Mouse (Mus musculus) heart, embryonic 12.5 days (tissue): ENCODE data around the gene Clic6. TPM values are rescaled to one million over a fixed set of nuclear protein-coding genes. Genes with fewer than 3 reads are reported as not detected.

Experiments used
- ATAC-seq: fragments of 200-750 bp; cut with Nextera tagmentation; 2 replicates; pipeline ENCODE4 v1.8.0; 2017; ENCODE audit warnings: moderate TSS enrichment, moderate library complexity; ENCODE audit not compliant: insufficient number of reproducible peaks, low FRiP score
- H3K27ac ChIP-seq: fragments of 300-500 bp; sonication (generic); 2 replicates; pipeline ENCODE4 v1.5.1; 2016; ENCODE audit warnings: mild to moderate bottlenecking, moderate library complexity; ENCODE audit not compliant: poor library complexity, severe bottlenecking
- H3K27me3 ChIP-seq: fragments of 300-500 bp; sonication (generic); replicated peaks from 2 replicates; pipeline ENCODE4 v1.6.1; 2016; ENCODE audit warnings: mild to moderate bottlenecking, moderate library complexity
- H3K36me3 ChIP-seq: fragments of 300-500 bp; sonication (generic); 2 replicates; pipeline ENCODE4 v1.6.1; 2016; ENCODE audit warnings: mild to moderate bottlenecking, moderate library complexity
- H3K4me1 ChIP-seq: fragments of 300-500 bp; sonication (generic); replicated peaks from 2 replicates; pipeline ENCODE4 v1.6.1; 2016; ENCODE audit warnings: mild to moderate bottlenecking
- H3K4me2 ChIP-seq: fragments of 300-500 bp; sonication (generic); 2 replicates; pipeline ENCODE4 v1.6.1; 2016; ENCODE audit warnings: mild to moderate bottlenecking, moderate library complexity
- H3K4me3 ChIP-seq: fragments of 300-500 bp; sonication (generic); 2 replicates; pipeline ENCODE4 v1.5.1; 2016; ENCODE audit warnings: mild to moderate bottlenecking
- H3K9ac ChIP-seq: fragments of 300-500 bp; sonication (generic); 2 replicates; pipeline ENCODE4 v1.6.1; 2016; ENCODE audit warnings: mild to moderate bottlenecking, moderate library complexity
- H3K9me3 ChIP-seq: fragments of 300-500 bp; sonication (generic); replicated peaks from 2 replicates; pipeline ENCODE4 v1.6.1; 2016; ENCODE audit warnings: mild to moderate bottlenecking, moderate library complexity
- WGBS: fragments of 180-500 bp; shearing (Covaris S2); methylation state at CpG from one replicate; pipeline ENCODE4 v1.1.7; 2016; 5-methylcytosine and 5-hydroxymethylcytosine counted together
- polyA plus RNA-seq: library from polyadenylated mRNA; unstranded; fragments of >200 nt; fragmentation: Nextera tagmentation; extraction: Ambion mirVana; gene quantifications from 2 replicates; pipeline ENCODE4 v1.2.1, GENCODE M21; 2016

Clic6 gene
- polyA plus RNA-seq, 1 experiment from 2014 or later, result 1.8 TPM

- H3K27ac ChIP-seq, result no peak overlapping the region
- H3K4me1 ChIP-seq, result peaks cover 27% of the 10 kb centered on the region
- H3K36me3 ChIP-seq, result peaks cover 26% of the 10 kb centered on the region
- 65% methylated on average over 8 of the region's 8 CpGs for WGBS
- 0 out of 2 replicates have a peak overlapping the region, but pooled peaks have one; percentile 35 for H3K9ac ChIP-seq
- no peak overlapping the region for H3K4me2 ChIP-seq
- H3K27me3 ChIP-seq, result peaks cover 51% of the 10 kb centered on the region
- H3K9me3 ChIP-seq, result no peaks in the 10 kb centered on the region
- no peak for ATAC-seq
- no peak overlapping the region for H3K4me3 ChIP-seq
Observed at GRCm38 (mm10) chr16:92452609-92453008, 32.9 kb upstream of the Clic6 start.

DNA sequence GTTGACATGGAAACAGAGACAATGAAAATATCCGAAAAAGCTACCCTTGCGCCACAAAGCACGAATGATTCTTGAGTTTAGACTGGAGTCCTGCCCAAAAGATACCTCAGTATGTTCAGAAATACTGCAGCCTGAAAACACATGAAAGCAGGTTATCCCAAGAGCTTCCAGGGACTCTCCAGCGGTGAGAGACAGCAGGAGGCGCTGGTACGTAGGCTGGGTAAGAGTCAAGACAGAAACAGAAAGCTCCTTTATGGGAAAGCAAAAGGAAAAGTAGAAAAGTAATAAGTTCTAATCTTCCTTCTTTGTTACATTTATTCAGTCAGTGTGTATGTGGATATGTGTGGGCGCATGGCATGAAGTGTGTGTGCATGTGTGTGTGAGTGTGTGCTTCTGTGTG is 31.5 kb upstream of the Clic6 start:
- peaks cover 40% of the 10 kb centered on the region for H3K27me3 ChIP-seq
- H3K36me3 ChIP-seq, result peaks cover 20% of the 10 kb centered on the region
- H3K4me1 ChIP-seq, result peaks cover 28% of the 10 kb centered on the region
- 90% methylated on average over 7 of the region's 7 CpGs for WGBS
- no peak overlapping the region for H3K4me2 ChIP-seq
- no peak for ATAC-seq
- H3K9ac ChIP-seq, result no peak overlapping the region
- no peak overlapping the region for H3K4me3 ChIP-seq
- H3K9me3 ChIP-seq, result no peaks in the 10 kb centered on the region
- no peak overlapping the region for H3K27ac ChIP-seq

- no peaks in the 10 kb centered on the region for H3K9me3 ChIP-seq
- no peak overlapping the region for H3K9ac ChIP-seq
- no peak overlapping the region for H3K4me3 ChIP-seq
- peaks cover 15% of the 10 kb centered on the region for H3K36me3 ChIP-seq
- H3K27ac ChIP-seq, result no peak overlapping the region
- H3K27me3 ChIP-seq, result peaks cover 35% of the 10 kb centered on the region
- H3K4me2 ChIP-seq, result no peak overlapping the region
- peaks cover 28% of the 10 kb centered on the region for H3K4me1 ChIP-seq
- no peak for ATAC-seq
- 86% methylated on average over 18 of the region's 18 CpGs for WGBS
Observed at GRCm38 (mm10) chr16:92454495-92454894, 31.0 kb upstream of the Clic6 start.

- H3K4me1 ChIP-seq, result peaks cover 28% of the 10 kb centered on the region
- no peaks in the 10 kb centered on the region for H3K9me3 ChIP-seq
- no peak overlapping the region for H3K4me3 ChIP-seq
- H3K27ac ChIP-seq, result no peak overlapping the region
- H3K36me3 ChIP-seq, result peaks cover 14% of the 10 kb centered on the region
- ATAC-seq, result no peak
- H3K27me3 ChIP-seq, result peaks cover 29% of the 10 kb centered on the region
- 74% methylated on average over 8 of the region's 8 CpGs for WGBS
- H3K4me2 ChIP-seq, result no peak overlapping the region
- no peak overlapping the region for H3K9ac ChIP-seq
Observed at GRCm38 (mm10) chr16:92455488-92455887, 30.0 kb upstream of the Clic6 start.

DNA sequence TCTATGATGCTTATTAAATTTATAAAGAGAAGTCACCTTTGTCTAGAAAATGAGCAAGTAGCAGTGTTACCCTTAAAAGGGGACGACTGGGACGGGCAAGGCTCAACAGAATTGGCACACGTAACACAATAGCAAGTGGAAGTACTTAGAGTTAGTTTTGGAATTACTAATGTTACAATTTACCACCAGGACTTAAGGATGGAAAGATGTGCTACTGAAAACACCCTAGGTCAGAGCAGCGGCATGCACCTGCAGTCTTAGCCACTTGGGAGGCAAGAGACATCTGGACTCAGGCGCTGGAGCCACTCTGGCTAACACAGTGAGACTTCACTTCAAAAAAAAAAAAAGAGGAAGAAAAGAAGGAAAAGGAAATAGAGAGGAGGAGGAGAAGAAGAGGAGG is 29.6 kb upstream of the Clic6 start:
- Histone ChIP-seq H3K9me3 (no peaks in the 10 kb centered on the region), H3K36me3 (peaks cover 10% of the 10 kb centered on the region), H3K27me3 (peaks cover 29% of the 10 kb centered on the region), H3K4me2 (no peak overlapping the region), H3K27ac (no peak overlapping the region), H3K4me1 (peaks cover 27% of the 10 kb centered on the region), H3K9ac (no peak overlapping the region), H3K4me3 (no peak overlapping the region)
- no peak for ATAC-seq
- 87% methylated on average over 5 of the region's 5 CpGs for whole genome bisulfite sequencing

DNA sequence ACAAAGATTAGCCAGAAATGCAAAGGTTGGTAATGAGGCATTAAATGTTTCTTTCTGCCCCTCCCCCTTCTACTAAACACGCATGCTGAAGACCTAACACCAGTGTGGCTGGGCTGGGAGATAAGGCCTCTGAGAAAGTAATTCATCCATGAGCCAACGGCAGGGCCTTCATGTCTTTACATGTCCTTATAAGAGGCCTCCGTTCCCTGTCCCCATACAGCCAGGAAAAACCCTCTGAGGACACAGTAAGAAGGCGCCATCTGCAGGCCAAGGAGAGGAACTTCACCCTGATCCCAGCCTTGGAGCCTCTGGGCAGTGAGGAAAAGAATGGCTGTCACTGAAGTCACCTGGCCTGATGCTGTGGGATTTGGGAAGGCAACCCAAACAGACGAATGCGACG is 27.9 kb upstream of the Clic6 start:
- Histone ChIP-seq H3K36me3 (peaks cover 7% of the 10 kb centered on the region), H3K9me3 (no peaks in the 10 kb centered on the region), H3K27ac (no peak overlapping the region), H3K9ac (no peak overlapping the region), H3K4me2 (no peak overlapping the region), H3K27me3 (peaks cover 25% of the 10 kb centered on the region), H3K4me1 (peaks cover 16% of the 10 kb centered on the region), H3K4me3 (no peak overlapping the region)
- ATAC-seq, result peak; percentile 60
- WGBS, result 19% methylated on average over 7 of the region's 7 CpGs

- no peak overlapping the region for H3K9ac ChIP-seq
- WGBS, result 70% methylated on average over 6 of the region's 6 CpGs
Observed at GRCm38 (mm10) chr16:92461412-92461811, 24.1 kb upstream of the Clic6 start.

GRCm38 (mm10) chr16:92464390-92464972 is 21.1 kb upstream of the Clic6 start:
- Histone ChIP-seq H3K9me3 (no peaks in the 10 kb centered on the region), H3K4me1 (peaks cover 26% of the 10 kb centered on the region), H3K36me3 (0 out of 2 replicates have a peak, but pooled peaks cover 2% of the 10 kb centered on the region), H3K4me3 (peak overlapping the region; percentile 82), H3K9ac (peak overlapping the region; percentile 88), H3K27ac (peak overlapping the region; percentile 15; the same call in 1 of the 2 replicates), H3K27me3 (no peaks in the 10 kb centered on the region), H3K4me2 (peak overlapping the region; percentile 82)
- 22% methylated on average over 14 of the region's 14 CpGs for whole genome bisulfite sequencing
- ATAC-seq, result no peak

More at GRCm38 (mm10) chr16:92461412-92461811, 24.1 kb upstream of the Clic6 start:
- no peaks in the 10 kb centered on the region; the same call in 1 of the 2 replicates for H3K27me3 ChIP-seq
- no peak overlapping the region for H3K27ac ChIP-seq
- no peak for ATAC-seq
- H3K9me3 ChIP-seq, result no peaks in the 10 kb centered on the region
- H3K4me2 ChIP-seq, result no peak overlapping the region
- H3K4me1 ChIP-seq, result peaks cover 33% of the 10 kb centered on the region
- no peak overlapping the region for H3K4me3 ChIP-seq
- 0 out of 2 replicates have a peak, but pooled peaks cover 2% of the 10 kb centered on the region for H3K36me3 ChIP-seq

DNA sequence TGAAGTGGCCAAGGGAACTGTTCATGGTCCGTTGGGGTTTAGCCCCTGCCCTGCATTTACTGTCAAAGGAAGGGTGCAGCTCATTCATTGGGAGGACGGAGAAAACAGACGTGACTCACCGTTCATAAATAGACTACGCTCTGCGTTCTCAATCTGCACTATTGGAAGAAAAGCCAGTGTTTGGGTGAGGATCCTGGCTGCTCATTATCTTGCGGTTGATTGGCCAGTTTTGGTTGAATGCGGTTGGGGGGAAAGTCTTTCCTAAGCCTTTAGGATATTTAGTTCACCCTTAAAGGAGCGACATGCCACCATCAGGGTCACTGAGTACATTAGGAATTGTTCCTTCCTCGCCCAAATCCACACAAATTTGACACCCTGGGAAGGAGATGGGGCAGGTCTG is 20.3 kb upstream of the Clic6 start:
- Histone ChIP-seq H3K4me2 (peak overlapping the region; percentile 82), H3K4me3 (peak overlapping the region; percentile 82), H3K36me3 (0 out of 2 replicates have a peak, but pooled peaks cover 2% of the 10 kb centered on the region), H3K27ac (peak overlapping the region; percentile 49; the same call in 1 of the 2 replicates), H3K9ac (peak overlapping the region; percentile 88), H3K9me3 (no peaks in the 10 kb centered on the region), H3K27me3 (no peaks in the 10 kb centered on the region), H3K4me1 (peaks cover 26% of the 10 kb centered on the region)
- no peak for ATAC-seq
- 7% methylated on average over 10 of the region's 10 CpGs for WGBS

DNA sequence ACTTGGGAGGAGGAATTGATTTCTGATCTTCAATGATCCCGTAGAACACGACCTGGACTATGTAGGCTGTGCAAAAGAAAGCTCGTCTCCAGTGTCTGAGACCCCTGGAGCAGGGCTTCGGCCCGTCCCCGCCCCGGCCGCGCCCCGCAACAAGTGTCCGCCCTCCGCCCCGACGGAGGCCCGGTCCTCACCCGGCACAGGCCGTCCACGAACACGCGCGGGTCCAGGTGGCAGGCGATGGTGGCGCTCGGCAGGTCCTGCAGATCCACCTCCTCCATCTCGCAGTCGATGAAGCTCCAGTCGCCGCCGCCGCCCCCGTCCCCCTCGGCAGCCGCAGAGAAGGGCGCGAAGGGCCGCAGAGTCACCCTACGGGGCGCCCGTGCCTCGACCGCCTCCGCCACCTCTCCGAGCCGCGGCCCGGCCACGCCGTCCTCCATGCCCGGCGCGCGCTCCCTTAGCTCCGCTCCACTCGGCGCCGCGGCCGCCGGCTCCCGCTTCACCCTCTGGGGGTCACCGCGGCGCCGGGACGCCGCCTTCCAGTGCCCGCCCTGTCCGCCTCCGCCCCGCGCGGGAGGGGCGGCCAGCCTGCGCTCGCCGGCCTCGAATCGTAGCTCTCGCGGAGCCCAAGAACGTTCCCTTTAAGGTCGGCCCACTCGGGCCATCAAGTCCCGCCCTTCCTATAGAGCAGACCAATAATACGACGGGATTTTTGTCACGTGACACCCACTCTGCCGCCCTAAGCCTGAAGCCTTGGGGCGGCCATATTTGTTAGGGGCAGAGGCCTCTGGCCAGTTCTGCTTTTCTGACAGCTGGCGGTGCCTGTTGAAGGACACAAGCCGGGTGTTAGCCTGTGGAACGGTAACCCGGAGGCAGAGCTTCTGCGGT is 19.7 kb upstream of the Clic6 start:
- peak overlapping the region; percentile 82 for H3K4me3 ChIP-seq
- H3K27me3 ChIP-seq, result no peaks in the 10 kb centered on the region
- WGBS, result under 1% methylated on average over 90 of the region's 94 CpGs
- H3K9me3 ChIP-seq, result no peaks in the 10 kb centered on the region
- ATAC-seq, result peak; percentile 98
- H3K9ac ChIP-seq, result peak overlapping the region; percentile 88
- peaks cover 26% of the 10 kb centered on the region for H3K4me1 ChIP-seq
- 0 out of 2 replicates have a peak, but pooled peaks cover 2% of the 10 kb centered on the region for H3K36me3 ChIP-seq
- peak overlapping the region; percentile 82 for H3K4me2 ChIP-seq
- peak overlapping the region; percentile 49 for H3K27ac ChIP-seq

DNA sequence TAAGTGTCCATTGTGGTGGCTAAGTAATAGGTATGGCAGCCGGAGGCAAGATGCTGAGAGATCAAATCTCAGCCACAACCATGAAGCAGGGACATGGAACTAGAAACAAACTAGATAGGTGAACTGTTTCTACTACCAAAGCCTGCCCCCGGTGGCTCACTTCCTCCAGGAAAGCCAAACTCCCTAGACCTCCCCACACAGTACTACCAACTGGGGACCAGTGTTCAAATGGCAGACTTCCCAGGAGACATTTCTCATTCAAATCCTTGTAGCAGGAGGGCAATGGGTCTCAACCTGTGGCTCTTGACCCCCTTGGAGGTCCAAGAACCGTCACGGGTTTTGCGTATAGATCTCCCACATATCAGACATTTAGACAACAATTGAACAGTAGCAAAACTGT is 18.5 kb upstream of the Clic6 start:
- 75% methylated on average over 5 of the region's 5 CpGs for WGBS
- Histone ChIP-seq H3K9me3 (no peaks in the 10 kb centered on the region), H3K4me1 (peaks cover 21% of the 10 kb centered on the region), H3K27ac (no peak overlapping the region), H3K27me3 (no peaks in the 10 kb centered on the region), H3K36me3 (0 out of 2 replicates have a peak, but pooled peaks cover 2% of the 10 kb centered on the region), H3K4me2 (no peak overlapping the region), H3K9ac (no peak overlapping the region), H3K4me3 (no peak overlapping the region)
- ATAC-seq, result no peak
